Mouse (Mus musculus): Measurements from ENCODE around the gene Gprin2. TPM values are rescaled to one million over a fixed set of nuclear protein-coding genes. Genes with fewer than 3 reads are reported as not detected.
A peak's percentile ranks its signal among the peaks of the same experiment; 100 is the strongest.

Gprin2 gene
- polyA plus RNA-seq, 1 experiment: 0.01 TPM

- H3K4me2 ChIP-seq (ENCODE audit: low read depth): no peak overlapping the region
- H3K79me2 ChIP-seq (ENCODE audit: control insufficient read depth, insufficient read depth): no peaks in the 10 kb centered on the region
- H3K4me3 ChIP-seq: no peak overlapping the region
- no peak for TF ChIP-seq MAX (IDR thresholded peaks at IDR 0.05; ENCODE audit: low read depth)
- TF ChIP-seq USF1 (IDR thresholded peaks at IDR 0.05; ENCODE audit: low read depth): no peak
- no peak for TF ChIP-seq CEBPB (IDR thresholded peaks at IDR 0.05; ENCODE audit: insufficient read depth, poor library complexity, severe bottlenecking)
- no peak for TF ChIP-seq POLR2A (IDR thresholded peaks at IDR 0.05; ENCODE audit: insufficient read length, low read depth)
- no peak for TF ChIP-seq TCF3 (IDR thresholded peaks at IDR 0.05; ENCODE audit: insufficient read length, low read depth)
- TF ChIP-seq E2F4 (IDR thresholded peaks at IDR 0.05; ENCODE audit: insufficient read depth): no peak
- TF ChIP-seq SRF (IDR thresholded peaks at IDR 0.05; ENCODE audit: control insufficient read depth, insufficient read length, low read depth): no peak
- no peak for TF ChIP-seq TCF12 (IDR thresholded peaks at IDR 0.05; ENCODE audit: insufficient read depth, poor library complexity, severe bottlenecking)
- TF ChIP-seq POLR2AphosphoS2 (IDR thresholded peaks at IDR 0.05; ENCODE audit: insufficient read length, low read depth): no peak
- no peak for TF ChIP-seq REST (IDR thresholded peaks at IDR 0.05; ENCODE audit: insufficient read depth, insufficient read length)
- no peak for TF ChIP-seq MYOG (IDR thresholded peaks at IDR 0.05; ENCODE audit: control insufficient read depth in 1 of 3, insufficient read depth in 1 of 3, insufficient read length in 2 of 3, low read depth in 2 of 3)
- TF ChIP-seq MYOD1 (IDR thresholded peaks at IDR 0.05; ENCODE audit: control insufficient read depth in 1 of 3, insufficient read length in 2 of 3, low read depth in 2 of 3): no peak
- H3ac ChIP-seq (ENCODE audit: control insufficient read depth, insufficient read length): no peak overlapping the region
- no peaks in the 10 kb centered on the region for H3K27me3 ChIP-seq (ENCODE audit: control insufficient read depth, insufficient read depth, insufficient read length)
- no peaks in the 10 kb centered on the region for H3K36me3 ChIP-seq (ENCODE audit: control insufficient read depth, insufficient read depth)
These were observed 30.3 kb downstream of the Gprin2 start for GRCm38 (mm10) chr14:34171107-34171506.

- no peaks in the 10 kb centered on the region for H3K79me2 ChIP-seq (ENCODE audit: control insufficient read depth, insufficient read depth)
- no peaks in the 10 kb centered on the region for H3K27me3 ChIP-seq (ENCODE audit: control insufficient read depth, insufficient read depth, insufficient read length)
- TF ChIP-seq POLR2A (IDR thresholded peaks at IDR 0.05; ENCODE audit: insufficient read length, low read depth): no peak
- TF ChIP-seq MYOG (IDR thresholded peaks at IDR 0.05; ENCODE audit: control insufficient read depth in 1 of 3, insufficient read depth in 1 of 3, insufficient read length in 2 of 3, low read depth in 2 of 3): no peak
- no peak for TF ChIP-seq CEBPB (IDR thresholded peaks at IDR 0.05; ENCODE audit: insufficient read depth, poor library complexity, severe bottlenecking)
- no peak for TF ChIP-seq E2F4 (IDR thresholded peaks at IDR 0.05; ENCODE audit: insufficient read depth)
- no peak for TF ChIP-seq POLR2AphosphoS2 (IDR thresholded peaks at IDR 0.05; ENCODE audit: insufficient read length, low read depth)
- TF ChIP-seq SRF (IDR thresholded peaks at IDR 0.05; ENCODE audit: control insufficient read depth, insufficient read length, low read depth): no peak
- no peak for TF ChIP-seq MAX (IDR thresholded peaks at IDR 0.05; ENCODE audit: low read depth)
- TF ChIP-seq TCF12 (IDR thresholded peaks at IDR 0.05; ENCODE audit: insufficient read depth, poor library complexity, severe bottlenecking): no peak
- H3K4me3 ChIP-seq: no peak overlapping the region
- H3K36me3 ChIP-seq (ENCODE audit: control insufficient read depth, insufficient read depth): no peaks in the 10 kb centered on the region
- no peak overlapping the region for H3ac ChIP-seq (ENCODE audit: control insufficient read depth, insufficient read length)
- no peak overlapping the region for H3K4me2 ChIP-seq (ENCODE audit: low read depth)
These were observed 45.7 kb downstream of the Gprin2 start for GRCm38 (mm10) chr14:34155752-34156151.

- no peak overlapping the region for H3K4me2 ChIP-seq (ENCODE audit: low read depth)
- TF ChIP-seq SRF (IDR thresholded peaks at IDR 0.05; ENCODE audit: control insufficient read depth, insufficient read length, low read depth) (no peak), MYOD1 (IDR thresholded peaks at IDR 0.05; ENCODE audit: control insufficient read depth in 1 of 3, insufficient read length in 2 of 3, low read depth in 2 of 3) (peak in 2 of 3 experiments; percentile 21 to 38)
These were observed 46.7 kb downstream of the Gprin2 start for GRCm38 (mm10) chr14:34154601-34155337.

DNA sequence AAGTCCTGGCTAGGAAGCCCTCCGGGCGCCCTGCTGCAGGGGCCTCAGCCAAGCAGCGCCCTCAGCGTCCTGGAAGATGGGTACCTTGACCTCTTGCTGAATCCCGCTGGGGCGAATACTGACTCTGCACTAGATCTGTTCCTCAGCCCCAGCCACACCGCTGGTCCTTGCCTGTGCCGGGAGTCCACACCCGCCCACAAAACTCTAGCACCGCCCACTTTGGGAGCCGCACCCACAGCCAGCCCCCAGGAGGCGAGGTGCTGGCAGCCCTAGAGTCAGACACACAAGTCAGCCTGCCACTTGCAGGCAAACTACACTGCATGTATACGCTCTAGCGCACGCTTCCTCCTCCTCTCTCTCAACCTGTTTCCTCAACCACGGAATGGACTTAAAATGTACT lies 49.1 kb downstream of the Gprin2 start, which contains the start of gene Npy4r:
Gene Npy4r, minus strand, starts transcription at position 148 of the 400 bp plus-strand sequence.
- Histone ChIP-seq H3K27me3 (ENCODE audit: control insufficient read depth, insufficient read depth, insufficient read length) (no peaks in the 10 kb centered on the region), H3K79me2 (ENCODE audit: control insufficient read depth, insufficient read depth) (no peaks in the 10 kb centered on the region), H3K4me3 (no peak within 1 kb of the TSS), H3K4me2 (ENCODE audit: low read depth) (peak within 1 kb of the TSS; percentile 56), H3K36me3 (ENCODE audit: control insufficient read depth, insufficient read depth) (no peaks in the 10 kb centered on the region), H3ac (ENCODE audit: control insufficient read depth, insufficient read length) (no peak within 1 kb of the TSS)
- TF ChIP-seq SRF (IDR thresholded peaks at IDR 0.05; ENCODE audit: control insufficient read depth, insufficient read length, low read depth) (no peak), POLR2AphosphoS2 (IDR thresholded peaks at IDR 0.05; ENCODE audit: insufficient read length, low read depth) (no peak), CEBPB (IDR thresholded peaks at IDR 0.05; ENCODE audit: insufficient read depth, poor library complexity, severe bottlenecking) (no peak), MAX (IDR thresholded peaks at IDR 0.05; ENCODE audit: low read depth) (no peak), TCF12 (IDR thresholded peaks at IDR 0.05; ENCODE audit: insufficient read depth, poor library complexity, severe bottlenecking) (no peak), TCF3 (IDR thresholded peaks at IDR 0.05; ENCODE audit: insufficient read length, low read depth) (no peak), MYOG (IDR thresholded peaks at IDR 0.05; ENCODE audit: control insufficient read depth in 1 of 3, insufficient read depth in 1 of 3, insufficient read length in 2 of 3, low read depth in 2 of 3) (no peak), REST (IDR thresholded peaks at IDR 0.05; ENCODE audit: insufficient read depth, insufficient read length) (no peak), MYOD1 (IDR thresholded peaks at IDR 0.05; ENCODE audit: control insufficient read depth in 1 of 3, insufficient read length in 2 of 3, low read depth in 2 of 3) (no peak), USF1 (IDR thresholded peaks at IDR 0.05; ENCODE audit: low read depth) (no peak), E2F4 (IDR thresholded peaks at IDR 0.05; ENCODE audit: insufficient read depth) (no peak), POLR2A (IDR thresholded peaks at IDR 0.05; ENCODE audit: insufficient read length, low read depth) (no peak)

More at GRCm38 (mm10) chr14:34154601-34155337, 46.7 kb downstream of the Gprin2 start:
- H3K36me3 ChIP-seq (ENCODE audit: control insufficient read depth, insufficient read depth): no peaks in the 10 kb centered on the region
- H3K4me3 ChIP-seq: no peak overlapping the region
- no peak overlapping the region for H3ac ChIP-seq (ENCODE audit: control insufficient read depth, insufficient read length)
- H3K79me2 ChIP-seq (ENCODE audit: control insufficient read depth, insufficient read depth): no peaks in the 10 kb centered on the region
- H3K27me3 ChIP-seq (ENCODE audit: control insufficient read depth, insufficient read depth, insufficient read length): no peaks in the 10 kb centered on the region

DNA sequence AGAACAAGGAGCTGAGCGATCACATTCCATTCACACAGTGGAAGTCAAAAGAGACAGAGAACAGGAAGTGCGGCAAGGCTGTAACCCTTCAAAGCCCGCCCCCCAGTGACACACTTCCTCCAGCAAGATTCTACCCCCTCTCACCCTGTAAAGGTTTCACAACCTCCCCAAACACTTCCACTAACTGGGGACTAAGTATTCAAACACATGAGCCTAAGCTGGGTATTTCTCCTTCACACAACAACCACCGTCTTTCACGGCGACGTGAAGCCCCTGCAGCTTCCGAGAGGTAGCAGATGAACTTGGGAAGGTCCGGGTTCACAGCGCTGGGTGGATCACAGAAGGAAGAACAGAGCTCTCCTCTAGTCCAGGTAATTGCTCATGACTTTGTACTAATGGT lies 58.5 kb downstream of the Gprin2 start:
- Histone ChIP-seq H3K4me3 (no peak overlapping the region), H3K4me2 (ENCODE audit: low read depth) (peak overlapping the region; percentile 47), H3K27me3 (ENCODE audit: control insufficient read depth, insufficient read depth, insufficient read length) (no peaks in the 10 kb centered on the region), H3K79me2 (ENCODE audit: control insufficient read depth, insufficient read depth) (no peaks in the 10 kb centered on the region), H3K36me3 (ENCODE audit: control insufficient read depth, insufficient read depth) (no peaks in the 10 kb centered on the region), H3ac (ENCODE audit: control insufficient read depth, insufficient read length) (no peak overlapping the region)
- no peak for TF ChIP-seq MAX (IDR thresholded peaks at IDR 0.05; ENCODE audit: low read depth)
- TF ChIP-seq MYOG (IDR thresholded peaks at IDR 0.05; ENCODE audit: control insufficient read depth in 1 of 3, insufficient read depth in 1 of 3, insufficient read length in 2 of 3, low read depth in 2 of 3): no peak
- no peak for TF ChIP-seq REST (IDR thresholded peaks at IDR 0.05; ENCODE audit: insufficient read depth, insufficient read length)
- no peak for TF ChIP-seq POLR2AphosphoS2 (IDR thresholded peaks at IDR 0.05; ENCODE audit: insufficient read length, low read depth)
- no peak for TF ChIP-seq TCF3 (IDR thresholded peaks at IDR 0.05; ENCODE audit: insufficient read length, low read depth)

Data from myocyte (in vitro differentiated cells).